Mouse (Mus musculus): Measurements from ENCODE around the gene Gm20662.

The Gm20662 gene

GRCm38 (mm10) chr9:107974491-107975171 lies 21.5 kb upstream of the Gm20662 start:
- DNase-seq (ENCODE audit: extremely low read depth, low read depth, low spot score), result no peak

DNA sequence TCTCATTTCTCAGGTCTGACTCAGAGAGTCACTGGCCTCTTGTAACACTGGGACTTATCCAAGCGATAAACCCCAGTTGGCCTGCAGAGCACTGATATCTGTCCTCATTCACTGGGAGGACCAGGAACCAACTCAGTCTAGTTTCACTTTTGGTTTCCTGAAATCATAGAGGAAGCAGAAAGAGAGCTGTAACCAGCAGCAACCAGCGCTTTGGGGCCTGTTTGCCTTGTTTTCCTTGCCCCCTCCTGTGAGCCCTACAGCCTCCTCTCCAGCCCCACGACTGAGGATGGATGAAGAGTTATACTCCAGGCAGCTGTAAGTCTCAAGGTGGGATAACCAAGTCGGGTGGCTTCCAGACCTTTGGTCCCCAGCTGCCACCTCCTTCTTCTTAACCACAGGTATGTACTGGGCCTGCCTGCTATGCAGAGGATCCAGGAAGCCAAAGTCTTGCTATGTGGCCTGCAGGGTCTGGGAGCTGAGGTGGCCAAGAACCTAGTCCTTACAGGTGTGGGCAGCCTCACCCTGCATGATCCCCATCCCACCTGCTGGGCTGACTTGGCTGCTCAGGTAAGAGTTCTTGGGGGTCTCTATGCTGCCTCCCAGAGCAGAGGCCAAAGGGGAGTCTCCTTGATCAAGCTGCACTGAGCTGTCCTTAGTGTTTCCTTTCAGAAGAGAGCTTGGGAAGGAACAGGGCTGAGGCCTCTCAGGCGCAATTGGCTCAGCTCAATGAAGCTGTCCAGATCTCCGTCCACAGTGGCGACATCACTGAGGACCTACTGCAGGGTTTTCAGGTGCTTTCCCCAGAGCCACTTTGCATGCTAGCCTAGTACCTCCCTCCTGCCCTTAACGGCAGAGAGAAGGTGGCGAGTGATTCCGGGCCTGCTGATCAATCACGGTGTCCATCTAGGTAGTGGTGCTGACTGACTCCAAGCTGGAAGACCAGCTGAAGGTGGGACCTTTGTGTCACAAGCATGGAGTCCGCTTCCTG lies 20.5 kb upstream of the Gm20662 start, which contains the start of gene Uba7:
Gene Uba7 (plus strand): TSS at position 107 of the 988 bp plus-strand sequence.
- DNase-seq (ENCODE audit: extremely low read depth, low read depth, low spot score), result no peak

DNA sequence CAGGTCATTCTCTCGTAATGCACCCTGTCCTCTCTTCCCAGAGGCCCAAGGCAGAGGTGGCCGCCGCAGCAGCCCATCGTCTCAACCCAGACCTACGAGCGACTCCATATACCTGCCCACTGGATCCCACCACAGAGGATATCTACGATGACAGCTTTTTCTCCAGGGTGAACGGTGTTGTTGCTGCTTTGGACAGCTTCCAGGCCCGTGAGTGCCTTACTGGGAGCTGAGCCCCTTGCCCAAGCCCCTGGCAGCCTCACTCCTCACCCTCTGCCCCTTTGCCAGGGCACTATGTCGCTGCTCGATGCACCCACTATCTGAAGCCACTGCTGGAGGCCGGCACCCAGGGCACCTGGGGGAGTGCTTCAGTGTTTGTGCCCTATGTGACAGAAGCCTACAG lies 17.3 kb upstream of the Gm20662 start:
- no peak for DNase-seq (ENCODE audit: extremely low read depth, low read depth, low spot score)

DNA sequence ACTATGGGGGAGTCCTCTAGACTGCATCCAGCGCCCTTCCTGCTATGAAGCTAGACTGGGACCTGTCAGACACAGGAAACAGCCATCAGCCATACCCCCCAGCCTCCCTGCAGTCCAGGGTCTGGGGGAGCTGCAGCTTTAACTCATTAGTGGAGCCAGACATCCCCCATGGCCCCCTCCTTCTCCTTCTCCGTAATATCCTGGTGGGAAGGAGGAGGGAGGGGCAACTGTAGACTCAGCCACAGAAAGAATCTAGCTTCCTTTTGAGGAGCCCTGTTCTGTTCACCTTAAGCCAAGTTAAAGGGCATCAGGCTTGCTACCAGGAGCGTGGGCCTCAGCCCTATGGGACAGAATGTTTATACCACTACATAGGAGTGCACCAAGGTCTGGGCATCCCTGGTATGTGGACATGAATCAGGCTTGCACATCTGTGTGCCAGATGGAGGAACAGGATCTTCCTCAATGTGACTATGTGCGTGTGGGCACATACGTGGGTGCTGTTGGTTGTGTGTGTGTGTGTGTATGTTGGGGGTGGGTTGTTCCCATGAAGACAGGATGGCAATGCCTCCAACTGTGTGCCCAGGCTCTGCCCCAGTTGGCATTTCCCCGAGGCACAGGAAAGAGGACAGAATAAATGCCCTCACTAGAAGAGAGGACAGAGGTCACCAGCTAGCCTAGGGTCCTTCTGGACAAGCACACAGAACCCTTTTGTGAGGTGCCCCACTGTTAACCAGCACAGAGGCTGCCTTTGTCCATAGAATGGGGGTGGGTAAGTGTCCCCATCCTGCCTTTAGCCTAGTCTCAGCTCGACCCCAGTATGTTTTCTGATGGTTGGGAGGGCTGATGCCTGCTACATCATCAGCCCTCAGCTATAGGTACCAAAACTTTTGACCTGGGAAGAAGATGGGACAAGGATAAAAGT lies 14.2 kb upstream of the Gm20662 start:
- DNase-seq (ENCODE audit: extremely low read depth, low read depth, low spot score), result no peak

- no peak for DNase-seq (ENCODE audit: extremely low read depth, low read depth, low spot score)
Observed at GRCm38 (mm10) chr9:107982681-107983346, 13.3 kb upstream of the Gm20662 start, which contains the start of gene Gm20661. Gene Gm20661, plus strand, starts transcription at chr9:107983058.

DNA sequence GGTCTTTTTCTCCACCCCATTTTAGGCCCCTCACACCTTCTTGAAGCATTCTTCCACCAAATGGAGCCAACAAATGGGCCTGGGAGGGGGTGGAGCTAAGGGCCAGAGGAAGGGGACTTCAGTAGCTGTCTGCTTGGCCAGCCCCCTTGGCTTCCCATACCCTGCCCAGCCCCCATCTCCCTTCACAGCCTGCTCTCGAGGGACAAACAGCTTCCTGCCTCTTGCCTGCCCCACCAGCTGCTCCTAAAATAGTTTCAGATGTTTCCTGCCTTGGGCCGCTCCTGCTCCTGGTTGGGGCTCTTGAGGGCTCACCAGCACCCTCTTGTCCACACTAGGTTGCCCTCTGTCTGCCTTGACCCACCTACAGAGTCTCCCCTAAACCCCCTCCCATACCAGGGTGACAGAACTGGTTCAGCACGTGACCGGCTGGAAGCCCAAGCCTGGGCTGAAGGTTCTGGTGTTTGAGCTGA lies 12.7 kb upstream of the Gm20662 start:
- no peak for DNase-seq (ENCODE audit: extremely low read depth, low read depth, low spot score)

GRCm38 (mm10) chr9:107984052-107984753 lies 11.9 kb upstream of the Gm20662 start:
- no peak for DNase-seq (ENCODE audit: extremely low read depth, low read depth, low spot score)

DNA sequence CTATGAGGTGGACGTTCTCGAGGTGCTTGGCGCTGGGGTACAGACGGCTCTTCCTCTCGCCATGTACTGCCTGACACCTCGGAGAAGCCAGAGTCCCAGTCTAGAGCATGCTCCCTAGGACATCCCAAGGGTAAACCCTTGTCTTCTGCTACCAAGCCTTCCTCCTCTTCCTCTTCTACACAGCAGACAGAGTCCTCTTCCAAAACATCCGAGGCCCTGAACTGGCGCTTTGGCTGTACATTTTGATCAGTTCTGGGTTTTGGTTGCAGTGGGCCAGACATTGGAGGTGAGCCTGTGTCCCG lies 11.4 kb upstream of the Gm20662 start:
- no peak for DNase-seq (ENCODE audit: extremely low read depth, low read depth, low spot score)

DNA sequence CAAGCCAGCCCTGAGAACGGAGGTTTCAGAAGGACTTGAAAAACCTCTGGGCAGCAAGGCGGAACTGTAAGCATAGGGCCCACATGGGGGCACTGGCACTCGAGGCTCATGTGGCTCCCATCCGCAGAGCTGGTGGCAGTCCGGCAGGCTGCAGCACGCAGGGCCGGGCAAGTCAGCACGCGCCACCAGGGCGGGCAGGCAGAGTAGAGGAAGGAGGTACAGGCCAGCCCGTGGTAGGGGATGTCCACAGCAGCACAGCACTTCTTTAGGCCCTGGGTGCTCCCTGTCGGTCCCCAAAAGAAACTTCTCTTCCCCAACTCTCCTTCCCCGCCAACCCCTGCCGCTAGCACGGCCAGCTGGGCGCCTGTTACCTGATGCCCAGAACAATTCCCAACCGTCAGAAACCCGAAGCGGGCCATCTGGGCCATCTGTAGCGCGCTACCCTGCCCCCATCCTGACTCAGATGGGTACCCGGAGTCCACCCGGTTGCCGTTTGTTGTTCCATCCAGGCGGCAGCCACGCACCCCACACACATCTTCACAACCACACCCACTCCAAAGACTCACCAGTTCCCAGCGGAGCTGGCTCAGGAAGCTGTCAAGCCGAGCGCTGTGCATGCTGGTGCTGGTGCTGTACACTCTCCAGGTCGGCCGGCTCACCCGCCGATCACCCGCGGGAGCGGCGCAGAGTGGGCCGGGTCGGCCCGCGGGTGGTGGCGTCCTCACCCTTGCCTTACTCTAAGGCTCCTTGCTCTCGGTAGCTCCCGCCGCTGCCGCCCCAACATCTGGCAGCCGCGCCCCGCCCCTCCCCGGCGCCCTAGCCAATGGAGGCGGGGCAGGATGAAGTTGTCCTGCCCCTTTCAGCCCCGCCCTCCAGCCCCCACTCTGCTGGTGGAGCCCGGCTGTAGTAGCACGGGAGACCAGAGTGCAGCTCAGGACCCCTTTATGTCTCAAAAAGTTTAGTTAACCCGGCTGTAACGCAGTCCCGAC lies 10.7 kb upstream of the Gm20662 start, which contains the start of gene Inka1:
Gene Inka1 (minus strand): TSS at position 749 of the 989 bp plus-strand sequence.
- no peak for DNase-seq (ENCODE audit: extremely low read depth, low read depth, low spot score)

DNA sequence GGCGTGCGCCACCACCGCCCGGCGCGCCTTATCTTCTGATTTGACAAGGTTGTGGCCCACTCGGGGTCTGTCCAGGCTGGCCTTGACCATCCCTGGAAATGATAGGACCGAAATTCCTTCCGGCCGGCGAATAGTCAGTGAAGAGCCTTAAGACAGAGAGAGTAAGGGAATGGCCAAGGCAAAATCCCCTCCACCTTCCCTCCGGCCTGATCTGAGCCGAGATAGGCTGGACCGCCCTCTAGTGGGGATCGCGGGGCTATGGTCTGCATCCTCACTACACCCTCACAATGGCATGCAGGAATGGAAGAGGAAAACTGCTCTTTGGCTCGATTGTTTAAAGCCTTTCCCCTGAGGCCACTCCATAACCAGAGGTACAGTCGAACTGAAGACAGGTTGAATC lies 9.8 kb upstream of the Gm20662 start:
- no peak for DNase-seq (ENCODE audit: extremely low read depth, low read depth, low spot score)

GRCm38 (mm10) chr9:107987950-107988349 lies 8.2 kb upstream of the Gm20662 start:
- no peak for DNase-seq (ENCODE audit: extremely low read depth, low read depth, low spot score)

- no peak for DNase-seq (ENCODE audit: extremely low read depth, low read depth, low spot score)
Observed at GRCm38 (mm10) chr9:107992197-107992596, 4.0 kb upstream of the Gm20662 start, which contains the start of gene Cdhr4. Gene Cdhr4, plus strand, starts transcription at chr9:107992497.

GRCm38 (mm10) chr9:107993013-107993412 lies 3.1 kb upstream of the Gm20662 start:
- no peak for DNase-seq (ENCODE audit: extremely low read depth, low read depth, low spot score)

- DNase-seq (ENCODE audit: extremely low read depth, low read depth, low spot score), result no peak
Observed at GRCm38 (mm10) chr9:107994464-107994863, 1.7 kb upstream of the Gm20662 start.

- DNase-seq (ENCODE audit: extremely low read depth, low read depth, low spot score), result no peak
Observed at GRCm38 (mm10) chr9:107995513-107995912, 636 bp upstream of the Gm20662 start.

DNA sequence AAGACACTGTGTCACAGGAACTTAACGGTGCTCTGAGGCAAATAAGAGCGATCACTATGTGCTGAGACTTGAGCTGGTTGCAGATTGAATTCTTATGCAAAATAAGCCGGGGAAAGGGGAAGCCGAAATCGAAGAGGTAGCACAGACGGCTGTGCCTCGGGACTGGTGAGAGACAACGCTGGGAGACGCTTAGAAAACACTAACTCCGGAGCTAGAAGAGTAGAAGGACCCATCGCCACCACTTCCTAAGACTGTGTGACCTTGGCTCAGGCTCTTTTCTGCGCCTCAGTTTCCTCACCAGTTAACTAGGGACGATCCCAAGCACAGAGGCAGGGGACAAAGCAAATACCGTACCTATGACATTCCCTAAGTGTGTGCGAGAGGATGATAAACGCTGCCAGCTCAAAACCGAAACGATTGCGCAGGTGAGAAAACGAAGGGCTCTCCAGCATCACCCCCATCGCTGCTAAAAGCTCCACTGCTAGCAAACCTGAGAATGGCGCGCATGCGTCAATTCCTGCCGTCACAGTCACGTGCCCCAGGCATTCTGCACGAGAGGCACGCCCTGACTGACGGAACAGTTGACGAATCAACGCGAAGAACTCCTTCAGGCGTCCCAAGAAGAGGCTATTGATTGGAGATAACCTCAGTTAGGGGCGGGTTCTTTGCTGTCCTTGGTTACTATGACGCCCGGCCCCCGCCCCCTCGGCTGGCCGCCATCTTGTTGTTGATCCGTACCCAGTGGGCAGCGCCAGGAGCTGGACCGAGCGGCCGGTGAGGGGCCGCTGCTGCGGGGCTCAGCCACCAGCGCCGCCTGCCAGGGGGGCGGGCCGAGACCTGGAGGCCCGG lies 6.0 kb downstream of the Gm20662 start, which contains the start of gene Ip6k1:
Gene Ip6k1 (plus strand): TSS at position 580 of the 849 bp plus-strand sequence.
- peak; percentile 95 for DNase-seq (ENCODE audit: extremely low read depth, low read depth, low spot score)

GRCm38 (mm10) chr9:108002778-108003530 lies 6.8 kb downstream of the Gm20662 start:
- no peak for DNase-seq (ENCODE audit: extremely low read depth, low read depth, low spot score)

Data from fat pad, adult 2 months (tissue).